Mouse (Mus musculus): ENCODE measurements around the gene Med21. TPM values are rescaled to one million over a fixed set of nuclear protein-coding genes. Genes with fewer than 3 reads are reported as not detected.

Med21 gene
- total RNA-seq (2023), result 10 to 100 TPM; 34.0 to 43.2 TPM

GRCm38 (mm10) chr6:146642276-146643183 is at the start of gene Med21, which contains the start of gene Tm7sf3:
Gene Med21 (plus strand): TSS chr6:146642547.
Gene Tm7sf3 (minus strand): TSS chr6:146642824.

Other genes with a start within 250 kb of the Med21 start
- gene Itpr2, start 140.3 kb upstream of the Med21 start, total RNA-seq (2023), result 10 to 100 TPM; 64.7 to 68.4 TPM
- 10 to 100 TPM; 80.6 to 87.1 TPM for gene Fgfr1op2, start 65.3 kb upstream of the Med21 start, total RNA-seq (2023)
- 10 to 100 TPM; 41.4 to 42.9 TPM for gene Ints13, start 64.7 kb upstream of the Med21 start, total RNA-seq (2023)
- 10 to 100 TPM; 22.5 to 23.5 TPM for gene Tm7sf3, start 277 bp downstream of the Med21 start, total RNA-seq (2023)
- 10 to 100 TPM in 1 of 2 experiments, 1 to 10 TPM in 1; 7.5 to 10.1 TPM for gene Stk38l, start 82.4 kb downstream of the Med21 start, total RNA-seq (2023)
- gene Arntl2, start 153.5 kb downstream of the Med21 start, total RNA-seq (2023), result under 1 TPM in 1 of 2 experiments, not detected in 1; 0.47 TPM
- gene Smco2, start 207.6 kb downstream of the Med21 start, total RNA-seq (2023), result not detected
- 1 to 10 TPM; 3.4 to 5.8 TPM for gene Ppfibp1, start 245.9 kb downstream of the Med21 start, total RNA-seq (2023)

Data from neutrophil, adult 59 days (primary cell).